Mouse (Mus musculus) neural tube, postnatal 0 days (tissue): ENCODE results near the gene Agl. TPM values are rescaled to one million over a fixed set of nuclear protein-coding genes. Genes with fewer than 3 reads are reported as not detected.

Source experiments
- polyA plus RNA-seq: library from polyadenylated mRNA; unstranded; fragments of >200 nt; fragmentation: Nextera tagmentation; extraction: Ambion mirVana; gene quantifications from 2 replicates; pipeline ENCODE4 v1.2.1, GENCODE M21; 2015

The Agl gene
- polyA plus RNA-seq: 15.2 and 17.8 TPM in 2 replicates

DNA sequence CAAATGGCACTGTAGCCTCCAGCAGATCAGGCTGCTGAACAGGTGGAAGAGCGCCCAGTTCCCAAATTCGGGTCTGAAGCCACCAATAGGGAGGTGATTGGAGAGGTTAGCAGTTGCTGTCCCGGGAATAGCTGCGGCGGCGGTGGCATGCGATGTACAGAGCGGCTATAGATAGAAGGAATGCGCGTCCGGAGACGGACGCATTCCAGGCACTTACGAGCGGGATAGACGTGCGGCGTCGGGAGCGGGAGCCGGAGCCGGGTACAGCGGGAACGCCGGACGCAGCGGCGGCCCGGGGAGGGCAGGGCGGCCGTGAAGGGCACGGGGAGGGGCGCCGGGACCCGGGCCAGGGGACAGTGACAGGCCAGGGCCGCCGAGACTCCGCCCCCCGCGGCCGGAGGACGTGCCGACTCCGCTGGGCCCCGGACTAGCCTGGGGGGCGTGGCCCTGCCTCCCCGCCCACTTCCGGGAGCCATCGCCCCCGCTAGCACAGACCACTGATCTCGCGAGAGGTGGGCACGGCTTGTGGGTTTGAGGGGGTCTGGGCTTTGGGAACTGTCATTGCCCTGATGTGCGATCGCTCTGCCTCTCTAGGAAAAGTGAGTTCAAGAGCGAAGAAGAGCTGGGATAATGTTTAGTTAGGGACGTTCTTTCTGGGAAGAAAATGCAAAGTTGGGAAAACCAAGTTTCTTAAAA, at the start of gene Agl:
Agl (minus strand) TSS at position 356 of the 696 bp plus-strand sequence.

DNA sequence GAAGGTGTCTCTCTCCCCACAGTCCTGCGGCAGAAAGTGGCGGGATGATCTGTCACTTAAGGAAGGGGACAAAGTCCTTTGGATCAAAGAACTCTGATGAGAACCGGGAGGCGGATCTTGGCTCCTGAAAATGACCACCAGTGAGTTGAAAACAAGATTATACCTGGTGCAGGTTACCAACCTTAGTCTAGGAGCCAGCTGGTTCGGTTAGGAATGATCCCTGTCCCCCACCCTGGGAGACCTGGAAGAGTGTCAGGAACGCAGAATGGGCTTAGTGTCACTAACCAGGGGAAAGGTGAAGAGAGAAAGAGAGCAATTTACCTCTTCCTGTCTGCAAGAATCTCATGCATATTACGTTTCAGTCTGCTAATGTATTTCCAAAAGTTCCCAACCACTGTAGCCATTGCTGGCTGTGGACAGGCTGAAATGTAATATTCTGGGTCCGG, 95.5 kb downstream of the Agl start, which contains the start of gene Slc35a3:
Slc35a3 (minus strand) TSS at position 396 of the 446 bp plus-strand sequence.

Other genes with a start within 250 kb of the Agl start
- 0.26 and 0.36 TPM in 2 replicates for gene Lrrc39, start 245.2 kb downstream of the Agl start, polyA plus RNA-seq
- 8.3 and 10.6 TPM in 2 replicates for gene Sass6, start 213.2 kb downstream of the Agl start, polyA plus RNA-seq
- gene Trmt13, start 193.6 kb downstream of the Agl start, polyA plus RNA-seq: 18.7 and 20.5 TPM in 2 replicates
- 54.8 and 55.4 TPM in 2 replicates for gene Mfsd14a, start 145.5 kb downstream of the Agl start, polyA plus RNA-seq
- not detected in 2 replicates for gene Gm43191, start 126.9 kb downstream of the Agl start, polyA plus RNA-seq
- 7.5 and 7.6 TPM in 2 replicates for gene Slc35a3, start 95.3 kb downstream of the Agl start, polyA plus RNA-seq
- gene Frrs1, start 51.3 kb upstream of the Agl start, polyA plus RNA-seq: 3.7 and 4.6 TPM in 2 replicates
- gene 4930455H04Rik, start 160.1 kb upstream of the Agl start, polyA plus RNA-seq: not detected in 2 replicates
- 6.5 and 8.9 TPM in 2 replicates for gene Palmd, start 160.8 kb upstream of the Agl start, polyA plus RNA-seq